Mouse (Mus musculus): Measurements from ENCODE around the gene Eml1. TPM values are rescaled to one million over a fixed set of nuclear protein-coding genes. Genes with fewer than 3 reads are reported as not detected.

The Eml1 gene
- polyA plus RNA-seq, 1 experiment from 2014 or later, result 91.3 TPM

DNA sequence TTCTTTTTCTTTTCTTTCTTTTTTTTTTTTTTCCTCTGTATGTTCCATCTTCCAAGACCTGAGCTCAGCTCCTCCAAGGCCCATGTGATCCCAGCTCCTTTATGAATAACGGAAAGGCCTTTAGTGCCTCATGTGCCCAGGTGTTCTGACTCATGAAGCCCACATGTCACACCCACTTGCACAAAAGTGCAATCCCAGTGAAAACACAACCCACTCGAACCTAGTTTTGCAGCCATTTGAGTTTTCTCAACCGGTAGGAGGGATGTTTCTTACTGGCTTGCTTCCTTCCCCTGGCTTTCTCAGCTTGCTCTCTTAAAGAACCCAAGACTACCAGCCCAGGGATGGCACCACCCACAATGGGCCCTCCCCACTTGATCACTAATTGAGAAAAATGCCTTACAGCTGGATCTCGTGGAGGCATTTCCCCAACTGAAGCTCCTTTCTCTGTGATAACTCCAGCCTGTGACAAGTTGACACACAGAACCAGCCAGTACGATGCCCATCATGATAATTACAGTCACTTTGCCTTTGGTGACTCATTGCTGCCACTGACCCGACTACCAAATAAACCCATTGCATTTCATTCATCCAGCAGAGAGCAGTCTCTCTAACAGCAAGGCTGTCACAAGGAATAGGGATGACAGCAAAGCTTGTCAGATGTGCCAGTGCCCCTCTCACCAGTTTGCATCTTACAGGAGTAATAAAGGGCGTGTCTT, 208.6 kb downstream of the Eml1 start:
- DNase-seq (ENCODE audit: low spot score) (no peak), ATAC-seq (ENCODE audit: low FRiP score) (no peak)
- H3K9ac ChIP-seq (ENCODE audit: low read depth, low read length), result no peak overlapping the region
- WGBS, result 85% methylated on average over 7 of the region's 7 CpGs
- no peaks in the 10 kb centered on the region for H3K36me3 ChIP-seq (ENCODE audit: control insufficient read depth, insufficient read depth, low read length)
- H3K9me3 ChIP-seq (ENCODE audit: control insufficient read depth, low read length), result no peaks in the 10 kb centered on the region
- no peaks in the 10 kb centered on the region for H3K27me3 ChIP-seq (ENCODE audit: control insufficient read depth, insufficient read depth, low read length)
- H3K4me1 ChIP-seq (replicated peaks; ENCODE audit: control insufficient read depth, insufficient read depth, low read length), result no peaks in the 10 kb centered on the region
- no peak overlapping the region for H3K4me2 ChIP-seq (replicated peaks; ENCODE audit: low read depth, low read length)
- H3K4me3 ChIP-seq (ENCODE audit: low read depth, low read length), result no peak overlapping the region
- H3K27ac ChIP-seq (ENCODE audit: low read depth, low read length), result no peak overlapping the region

DNA sequence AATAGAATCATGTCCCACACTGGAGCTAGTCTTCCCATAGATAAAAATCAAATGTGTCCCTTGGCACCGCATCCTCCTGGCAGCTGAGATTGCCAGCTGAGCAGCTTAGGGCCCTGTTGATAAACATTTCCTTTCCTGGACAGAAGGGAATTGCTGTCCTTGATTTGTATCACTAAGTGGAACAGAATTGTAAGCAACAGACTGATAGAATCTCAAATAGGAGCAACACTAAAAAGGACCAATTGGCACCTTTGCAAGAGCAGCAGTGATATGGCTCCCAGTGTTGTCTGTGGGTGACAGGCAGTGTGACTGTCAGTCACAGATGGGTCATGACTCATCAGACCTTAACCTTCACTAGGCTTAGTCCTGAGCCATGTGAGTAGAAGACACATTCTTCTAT, 213.0 kb downstream of the Eml1 start:
- Histone ChIP-seq H3K4me3 (ENCODE audit: low read depth, low read length) (no peak overlapping the region), H3K36me3 (ENCODE audit: control insufficient read depth, insufficient read depth, low read length) (no peaks in the 10 kb centered on the region), H3K9me3 (ENCODE audit: control insufficient read depth, low read length) (no peaks in the 10 kb centered on the region), H3K27me3 (ENCODE audit: control insufficient read depth, insufficient read depth, low read length) (no peaks in the 10 kb centered on the region), H3K4me1 (replicated peaks; ENCODE audit: control insufficient read depth, insufficient read depth, low read length) (no peaks in the 10 kb centered on the region), H3K4me2 (replicated peaks; ENCODE audit: low read depth, low read length) (no peak overlapping the region), H3K27ac (ENCODE audit: low read depth, low read length) (no peak overlapping the region), H3K9ac (ENCODE audit: low read depth, low read length) (no peak overlapping the region)
- no peak for DNase-seq (ENCODE audit: low spot score)
- 97% methylated on average over 1 of the region's 1 CpGs for WGBS
- no peak for ATAC-seq (ENCODE audit: low FRiP score)

Other genes starting within 250 kb of the Eml1 start
- gene Setd3, start 191.6 kb upstream of the Eml1 start, polyA plus RNA-seq (2014; fragmentation: Nextera tagmentation; extraction: Ambion mirVana), result 90.7 and 92.1 TPM in 2 replicates
- 8.6 and 10.6 TPM in 2 replicates for gene Ccnk, start 191.4 kb upstream of the Eml1 start, polyA plus RNA-seq (2014; fragmentation: Nextera tagmentation; extraction: Ambion mirVana)
- gene Ccdc85c, start 95.5 kb upstream of the Eml1 start, polyA plus RNA-seq (2014; fragmentation: Nextera tagmentation; extraction: Ambion mirVana), result 17.2 and 17.8 TPM in 2 replicates
- gene Hhipl1, start 64.7 kb upstream of the Eml1 start, polyA plus RNA-seq (2014; fragmentation: Nextera tagmentation; extraction: Ambion mirVana), result 1.2 and 1.8 TPM in 2 replicates
- gene Cyp46a1, start 36.6 kb upstream of the Eml1 start, polyA plus RNA-seq (2014; fragmentation: Nextera tagmentation; extraction: Ambion mirVana), result 11.0 and 11.7 TPM in 2 replicates
- 109 and 121 TPM in 2 replicates for gene Evl, start 183.8 kb downstream of the Eml1 start, polyA plus RNA-seq (2014; fragmentation: Nextera tagmentation; extraction: Ambion mirVana)